Mouse (Mus musculus): Measurements from ENCODE around the gene Gm5129. TPM values are rescaled to one million over a fixed set of nuclear protein-coding genes. Genes with fewer than 3 reads are reported as not detected.
A peak's percentile ranks its signal among the peaks of the same experiment; 100 is the strongest.

Gene Gm5129
- polyA plus RNA-seq, 1 experiment from 2014 or later = 0.81 TPM

DNA sequence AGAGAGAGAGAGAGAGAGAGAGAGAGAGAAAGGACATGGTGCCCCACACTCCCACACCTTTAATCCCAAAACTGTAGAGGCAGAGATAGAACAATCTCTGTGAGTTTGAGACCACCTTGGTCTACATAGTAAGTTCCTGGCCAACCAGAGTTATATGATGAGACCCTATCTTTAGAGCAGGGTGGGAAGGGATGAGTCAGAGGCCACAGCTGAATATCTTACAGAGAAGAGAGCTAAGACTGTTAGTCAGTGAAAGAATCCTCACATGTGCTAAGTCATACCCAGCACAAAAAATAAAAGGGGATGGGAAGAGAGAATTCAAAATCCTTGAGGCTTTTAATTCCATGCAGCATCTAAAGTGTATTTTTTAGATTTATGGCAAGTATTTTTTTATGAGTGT is 24.1 kb downstream of the Gm5129 start:
- Histone ChIP-seq H3K27ac (replicated peaks; ENCODE audit: low read depth, low read length) (no peak overlapping the region), H3K36me3 (ENCODE audit: control insufficient read depth, insufficient read depth, low read length) (no peaks in the 10 kb centered on the region), H3K4me1 (ENCODE audit: control insufficient read depth, insufficient read depth, low read length) (peaks cover 4% of the 10 kb centered on the region; the same call in 1 of the 2 replicates), H3K4me3 (ENCODE audit: low read depth, low read length) (no peak overlapping the region), H3K4me2 (ENCODE audit: low read depth, low read length) (no peak overlapping the region), H3K9ac (ENCODE audit: low read depth, low read length) (no peak overlapping the region), H3K27me3 (replicated peaks; ENCODE audit: control insufficient read depth, insufficient read depth, low read length) (no peaks in the 10 kb centered on the region), H3K9me3 (ENCODE audit: control insufficient read depth, low read length) (no peaks in the 10 kb centered on the region)
- DNase-seq (ENCODE audit: low spot score) = no peak
- no peak for ATAC-seq (ENCODE audit: low read depth)

DNA sequence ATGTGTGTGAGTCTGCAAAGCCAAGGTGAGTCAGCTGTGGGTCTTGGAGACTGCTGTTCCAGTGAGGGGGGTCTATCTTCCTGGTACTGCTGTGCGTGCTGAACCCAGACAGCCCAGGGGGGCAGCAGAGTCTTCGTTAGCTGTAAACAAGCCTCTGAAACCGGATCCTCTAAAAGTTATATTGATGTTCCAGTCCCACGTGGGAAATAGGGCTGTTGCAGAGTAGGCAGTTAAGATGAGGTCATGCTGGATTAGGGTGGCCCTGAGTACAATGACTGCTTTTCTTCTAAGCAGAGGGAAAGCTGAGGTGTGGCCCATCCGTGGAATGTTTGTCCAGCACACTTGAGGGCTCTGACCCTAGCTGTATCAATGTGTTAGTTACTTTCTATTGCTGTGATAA is 27.5 kb downstream of the Gm5129 start:
- Histone ChIP-seq H3K27ac (replicated peaks; ENCODE audit: low read depth, low read length) (no peak overlapping the region), H3K27me3 (replicated peaks; ENCODE audit: control insufficient read depth, insufficient read depth, low read length) (no peaks in the 10 kb centered on the region), H3K4me1 (ENCODE audit: control insufficient read depth, insufficient read depth, low read length) (peaks cover 4% of the 10 kb centered on the region; the same call in 1 of the 2 replicates), H3K9me3 (ENCODE audit: control insufficient read depth, low read length) (no peaks in the 10 kb centered on the region), H3K36me3 (ENCODE audit: control insufficient read depth, insufficient read depth, low read length) (no peaks in the 10 kb centered on the region), H3K4me2 (ENCODE audit: low read depth, low read length) (no peak overlapping the region), H3K4me3 (ENCODE audit: low read depth, low read length) (no peak overlapping the region), H3K9ac (ENCODE audit: low read depth, low read length) (no peak overlapping the region)
- 12% methylated on average over 5 of the region's 5 CpGs for WGBS
- ATAC-seq (ENCODE audit: low read depth) = peak; percentile 44
- peak; percentile 49 for DNase-seq (ENCODE audit: low spot score)

DNA sequence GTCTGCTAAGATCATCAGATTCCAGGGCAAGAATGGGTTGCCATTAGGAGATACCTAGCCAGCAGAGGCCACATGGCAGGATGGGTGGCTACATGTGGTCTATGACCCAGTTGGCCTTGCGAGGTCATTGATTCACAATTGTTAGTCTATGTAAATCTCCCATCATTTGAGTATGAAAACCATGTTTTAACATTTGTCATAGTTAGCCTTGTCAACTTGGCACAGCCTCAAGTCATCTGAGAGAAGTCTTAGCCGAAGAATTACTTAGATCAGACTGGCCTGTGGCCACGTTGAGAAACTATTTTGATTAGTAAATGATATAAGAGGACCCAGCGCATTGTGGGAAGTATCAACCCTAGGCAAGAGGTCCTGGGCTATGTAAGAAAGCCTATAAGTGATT is 28.5 kb downstream of the Gm5129 start:
- H3K36me3 ChIP-seq (ENCODE audit: control insufficient read depth, insufficient read depth, low read length) = no peaks in the 10 kb centered on the region
- H3K4me1 ChIP-seq (ENCODE audit: control insufficient read depth, insufficient read depth, low read length) = peaks cover 4% of the 10 kb centered on the region; the same call in 1 of the 2 replicates
- no peaks in the 10 kb centered on the region for H3K27me3 ChIP-seq (replicated peaks; ENCODE audit: control insufficient read depth, insufficient read depth, low read length)
- no peak overlapping the region for H3K4me3 ChIP-seq (ENCODE audit: low read depth, low read length)
- H3K27ac ChIP-seq (replicated peaks; ENCODE audit: low read depth, low read length) = no peak overlapping the region
- H3K9ac ChIP-seq (ENCODE audit: low read depth, low read length) = no peak overlapping the region
- no peak overlapping the region for H3K4me2 ChIP-seq (ENCODE audit: low read depth, low read length)
- 79% methylated on average over 4 of the region's 4 CpGs for WGBS
- no peak for ATAC-seq (ENCODE audit: low read depth)
- H3K9me3 ChIP-seq (ENCODE audit: control insufficient read depth, low read length) = no peaks in the 10 kb centered on the region
- DNase-seq (ENCODE audit: low spot score) = no peak

DNA sequence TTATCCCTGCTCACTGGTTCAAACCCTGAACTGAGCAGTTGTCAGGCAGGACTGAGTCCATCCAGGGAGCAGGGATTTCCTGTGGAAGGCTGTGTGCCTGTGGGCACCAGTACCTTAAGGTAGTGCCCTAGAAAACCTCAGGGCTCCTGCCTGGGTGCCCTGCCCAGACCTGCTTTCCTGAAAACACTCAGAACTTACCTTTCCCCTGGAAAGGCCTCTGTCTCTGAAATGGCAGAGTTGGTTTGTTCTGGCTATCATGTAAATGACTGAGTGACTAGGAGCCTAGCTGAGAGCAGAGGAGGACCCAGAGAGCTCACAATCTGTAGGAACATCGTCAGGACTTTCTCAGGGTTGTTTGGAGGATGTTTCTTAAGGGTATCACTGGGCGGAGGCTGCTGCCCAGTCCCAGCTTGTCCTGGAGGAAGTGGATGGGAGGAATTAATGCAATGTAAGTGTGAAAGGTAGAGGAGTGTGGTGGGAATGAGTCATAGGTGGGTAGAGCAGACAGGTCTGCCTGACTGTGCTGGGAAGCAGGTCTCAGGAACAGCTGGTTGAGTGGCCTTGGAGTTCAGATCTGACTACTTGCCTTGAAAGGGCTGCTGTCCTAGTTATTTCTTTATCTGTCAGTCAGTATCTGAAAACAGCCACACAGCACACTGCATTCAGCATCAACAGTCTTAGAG is 36.1 kb downstream of the Gm5129 start:
- H3K9me3 ChIP-seq (ENCODE audit: control insufficient read depth, low read length) = no peaks in the 10 kb centered on the region
- H3K4me2 ChIP-seq (ENCODE audit: low read depth, low read length) = no peak overlapping the region
- no peak for ATAC-seq (ENCODE audit: low read depth)
- H3K4me1 ChIP-seq (ENCODE audit: control insufficient read depth, insufficient read depth, low read length) = no peaks in the 10 kb centered on the region
- H3K27ac ChIP-seq (replicated peaks; ENCODE audit: low read depth, low read length) = no peak overlapping the region
- no peak overlapping the region for H3K4me3 ChIP-seq (ENCODE audit: low read depth, low read length)
- H3K9ac ChIP-seq (ENCODE audit: low read depth, low read length) = no peak overlapping the region
- 69% methylated on average over 2 of the region's 2 CpGs for WGBS
- no peaks in the 10 kb centered on the region for H3K27me3 ChIP-seq (replicated peaks; ENCODE audit: control insufficient read depth, insufficient read depth, low read length)
- no peak for DNase-seq (ENCODE audit: low spot score)
- no peaks in the 10 kb centered on the region for H3K36me3 ChIP-seq (ENCODE audit: control insufficient read depth, insufficient read depth, low read length)

DNA sequence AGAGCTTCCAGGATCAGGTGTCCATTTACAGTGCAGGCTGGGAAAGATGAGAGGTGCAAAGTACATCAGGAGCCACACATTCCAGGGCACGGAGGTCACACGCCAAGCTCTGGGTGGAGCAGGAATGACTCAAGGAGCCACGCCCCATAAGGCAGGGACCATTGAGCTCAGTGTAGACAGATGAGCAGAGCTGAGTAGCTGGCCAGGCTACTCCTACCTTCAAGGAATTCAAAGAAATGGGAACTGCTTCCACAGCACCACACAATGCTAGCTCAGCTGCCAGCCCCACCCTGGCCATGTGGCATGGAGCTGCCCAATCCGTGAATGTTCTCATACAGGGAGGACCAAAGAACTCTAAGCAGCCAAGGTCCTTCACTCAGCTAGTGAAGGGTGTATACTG is 37.2 kb downstream of the Gm5129 start:
- 84% methylated on average over 4 of the region's 4 CpGs for whole genome bisulfite sequencing
- no peak for DNase-seq (ENCODE audit: low spot score)

DNA sequence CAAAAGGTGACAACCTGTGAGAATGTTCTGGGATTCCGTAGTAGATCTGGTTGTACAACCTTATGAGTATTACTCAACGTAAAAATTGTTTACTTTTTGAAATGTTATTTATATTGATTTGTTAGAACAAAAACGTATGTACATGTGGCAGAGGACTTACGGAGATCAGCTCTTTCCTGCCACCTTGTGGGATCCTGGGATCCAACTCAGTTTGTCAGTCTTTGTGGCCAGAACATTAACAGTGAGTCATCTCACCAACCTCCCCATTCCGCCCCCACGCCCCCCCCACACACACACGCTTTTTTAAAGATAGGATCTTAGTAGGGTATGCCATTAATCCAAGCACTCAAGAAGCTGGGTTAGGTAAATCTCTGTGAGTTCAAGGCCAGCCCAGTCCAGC is 47.4 kb downstream of the Gm5129 start:
- no peak overlapping the region for H3K4me3 ChIP-seq (ENCODE audit: low read depth, low read length)
- no peaks in the 10 kb centered on the region for H3K9me3 ChIP-seq (ENCODE audit: control insufficient read depth, low read length)
- no peak overlapping the region for H3K4me2 ChIP-seq (ENCODE audit: low read depth, low read length)
- 63% methylated on average over 7 of the region's 7 CpGs for WGBS
- no peak for ATAC-seq (ENCODE audit: low read depth)
- no peaks in the 10 kb centered on the region for H3K4me1 ChIP-seq (ENCODE audit: control insufficient read depth, insufficient read depth, low read length)
- H3K27ac ChIP-seq (replicated peaks; ENCODE audit: low read depth, low read length) = no peak overlapping the region
- no peak for DNase-seq (ENCODE audit: low spot score)
- H3K36me3 ChIP-seq (ENCODE audit: control insufficient read depth, insufficient read depth, low read length) = no peaks in the 10 kb centered on the region
- H3K27me3 ChIP-seq (replicated peaks; ENCODE audit: control insufficient read depth, insufficient read depth, low read length) = no peaks in the 10 kb centered on the region
- H3K9ac ChIP-seq (ENCODE audit: low read depth, low read length) = no peak overlapping the region

More for the DNA sequence above, 37.2 kb downstream of the Gm5129 start:
- Histone ChIP-seq H3K27ac (replicated peaks; ENCODE audit: low read depth, low read length) (no peak overlapping the region), H3K4me2 (ENCODE audit: low read depth, low read length) (no peak overlapping the region), H3K27me3 (replicated peaks; ENCODE audit: control insufficient read depth, insufficient read depth, low read length) (no peaks in the 10 kb centered on the region), H3K36me3 (ENCODE audit: control insufficient read depth, insufficient read depth, low read length) (no peaks in the 10 kb centered on the region), H3K9me3 (ENCODE audit: control insufficient read depth, low read length) (no peaks in the 10 kb centered on the region), H3K9ac (ENCODE audit: low read depth, low read length) (no peak overlapping the region), H3K4me1 (ENCODE audit: control insufficient read depth, insufficient read depth, low read length) (no peaks in the 10 kb centered on the region), H3K4me3 (ENCODE audit: low read depth, low read length) (no peak overlapping the region)
- ATAC-seq (ENCODE audit: low read depth) = no peak

DNA sequence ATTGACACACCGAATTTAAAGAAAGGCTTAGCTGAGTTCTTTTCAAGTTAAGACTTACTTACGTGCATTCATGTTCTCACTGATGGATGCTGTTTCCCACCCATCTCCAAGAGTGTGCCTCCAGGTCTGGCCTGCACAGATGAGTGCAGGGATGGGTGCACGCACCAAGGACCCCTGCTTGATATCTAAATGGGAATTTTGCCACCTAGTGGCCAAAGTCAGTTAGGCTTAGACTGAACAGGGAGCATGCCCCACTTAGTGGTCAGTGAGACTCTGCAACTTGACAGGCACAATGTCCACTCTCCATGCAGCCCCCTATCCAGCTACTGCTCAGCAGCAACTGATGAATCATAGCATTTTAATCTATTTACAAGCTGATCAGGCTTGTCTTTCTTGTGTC is 48.1 kb downstream of the Gm5129 start:
- H3K36me3 ChIP-seq (ENCODE audit: control insufficient read depth, insufficient read depth, low read length) = no peaks in the 10 kb centered on the region
- H3K27ac ChIP-seq (replicated peaks; ENCODE audit: low read depth, low read length) = no peak overlapping the region
- no peak overlapping the region for H3K4me3 ChIP-seq (ENCODE audit: low read depth, low read length)
- peak; percentile 47 for DNase-seq (ENCODE audit: low spot score)
- H3K9me3 ChIP-seq (ENCODE audit: control insufficient read depth, low read length) = no peaks in the 10 kb centered on the region
- no peaks in the 10 kb centered on the region for H3K4me1 ChIP-seq (ENCODE audit: control insufficient read depth, insufficient read depth, low read length)
- no peak overlapping the region for H3K4me2 ChIP-seq (ENCODE audit: low read depth, low read length)
- H3K9ac ChIP-seq (ENCODE audit: low read depth, low read length) = no peak overlapping the region
- ATAC-seq (ENCODE audit: low read depth) = peak; percentile 77
- H3K27me3 ChIP-seq (replicated peaks; ENCODE audit: control insufficient read depth, insufficient read depth, low read length) = no peaks in the 10 kb centered on the region
- 54% methylated on average over 3 of the region's 3 CpGs for WGBS

Other genes with a start within 250 kb of the Gm5129 start
- gene Ube3c, start 166.7 kb downstream of the Gm5129 start, polyA plus RNA-seq (2014; fragmentation: Nextera tagmentation; extraction: Ambion mirVana) = 36.3 and 39.4 TPM in 2 replicates
- gene Dnajb6, start 248 bp downstream of the Gm5129 start, polyA plus RNA-seq (2014; fragmentation: Nextera tagmentation; extraction: Ambion mirVana) = 131 and 133 TPM in 2 replicates

Measured in embryonic facial prominence, embryonic 14.5 days (tissue).